Mouse (Mus musculus) spleen, postnatal 36 days (tissue): ENCODE measurements at regions not wholly inside any gene's neighbourhood (a gene's known extent, or its start where the extent isn't known, plus 50 kb on each side); places are given as distances from the start of the nearest gene placed in this dataset.

Experiments used
- DNase-seq, 2 experiments: peaks; one replicate each; pipeline ENCODE4 v3.0.0; 2022; ENCODE audit warnings: low spot score in 2 of 2, mixed read lengths in 1 of 2

GRCm38 (mm10) chr9:50024820-50025219, 226.1 kb upstream of the Ncam1 start:
- DNase-seq: no peak

GRCm38 (mm10) chr9:50013602-50014001, 214.9 kb upstream of the Ncam1 start:
- no peak for DNase-seq

GRCm38 (mm10) chr9:50005757-50006576, 207.2 kb upstream of the Ncam1 start:
- DNase-seq: no peak

GRCm38 (mm10) chr9:50002695-50003094, 204.0 kb upstream of the Ncam1 start:
- DNase-seq: no peak

GRCm38 (mm10) chr9:50000497-50001404, 202.0 kb upstream of the Ncam1 start:
- no peak for DNase-seq

GRCm38 (mm10) chr9:49999970-50000369, 201.2 kb upstream of the Ncam1 start:
- no peak for DNase-seq

GRCm38 (mm10) chr9:49998101-49998500, 199.4 kb upstream of the Ncam1 start:
- DNase-seq: no peak

GRCm38 (mm10) chr9:49989464-49990271, 190.9 kb upstream of the Ncam1 start:
- DNase-seq: peak; percentile 6 to 31

- no peak for DNase-seq
Observed at GRCm38 (mm10) chr9:49988064-49988463, 189.3 kb upstream of the Ncam1 start.

- no peak for DNase-seq
Observed at GRCm38 (mm10) chr9:49987481-49987880, 188.8 kb upstream of the Ncam1 start.

GRCm38 (mm10) chr9:49980344-49981207, 181.9 kb upstream of the Ncam1 start:
- no peak for DNase-seq

- no peak for DNase-seq
Observed at GRCm38 (mm10) chr9:49975938-49976671, 177.4 kb upstream of the Ncam1 start.

- no peak for DNase-seq
Observed at GRCm38 (mm10) chr9:49973974-49974495, 175.3 kb upstream of the Ncam1 start.

GRCm38 (mm10) chr9:49969429-49969828, 170.7 kb upstream of the Ncam1 start:
- DNase-seq: no peak

- DNase-seq: no peak
Observed at GRCm38 (mm10) chr9:49964666-49965065, 165.9 kb upstream of the Ncam1 start.

- no peak for DNase-seq
Observed at GRCm38 (mm10) chr9:49962561-49963071, 163.9 kb upstream of the Ncam1 start.

GRCm38 (mm10) chr9:49961965-49962364, 163.2 kb upstream of the Ncam1 start:
- DNase-seq: no peak

- DNase-seq: no peak
Observed at GRCm38 (mm10) chr9:49961329-49961728, 162.6 kb upstream of the Ncam1 start.

GRCm38 (mm10) chr9:49959987-49960386, 161.3 kb upstream of the Ncam1 start:
- DNase-seq: no peak

- no peak for DNase-seq
Observed at GRCm38 (mm10) chr9:49958890-49959289, 160.2 kb upstream of the Ncam1 start.
